Mouse (Mus musculus): ENCODE data around the gene Lrp3. TPM values are rescaled to one million over a fixed set of nuclear protein-coding genes. Genes with fewer than 3 reads are reported as not detected.

Lrp3 gene
- polyA plus RNA-seq, 1 experiment from 2014 or later: 11.8 TPM

DNA sequence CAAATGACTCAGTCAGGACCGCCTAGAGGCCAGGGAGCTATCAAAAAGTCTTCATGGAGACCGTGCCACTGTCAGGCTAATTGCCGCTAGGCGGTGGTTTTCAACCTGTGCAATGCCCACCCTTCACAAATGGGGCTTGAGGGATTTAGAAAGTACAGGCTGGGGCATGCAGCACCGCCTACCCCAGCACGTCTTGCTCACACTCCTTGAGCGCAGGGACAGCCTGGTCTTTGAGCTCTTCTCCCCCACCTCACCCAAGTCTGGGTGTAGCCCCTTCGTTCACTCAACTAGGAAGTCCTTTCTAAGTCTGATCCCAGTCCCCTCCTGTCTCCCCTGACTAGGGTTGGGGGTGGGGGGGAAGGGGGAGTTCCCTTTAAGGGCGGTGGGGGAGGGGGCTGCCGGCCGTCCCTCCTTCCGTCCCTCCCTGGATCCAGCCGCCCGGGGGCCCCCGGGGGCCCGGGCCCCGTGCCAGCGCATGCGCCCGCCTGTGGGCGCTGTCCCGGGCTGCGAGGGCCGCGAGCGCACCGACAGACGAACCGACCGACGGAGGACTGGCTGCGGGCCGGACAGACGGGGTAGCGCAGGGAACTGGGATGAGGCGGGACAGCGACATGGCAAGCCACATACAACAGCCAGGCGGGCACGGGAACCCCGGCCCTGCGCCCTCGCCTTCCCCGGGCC is 29.3 kb downstream of the Lrp3 start, which contains the start of gene Slc7a10:
TSS of gene Slc7a10 (plus strand) at position 497 of the 681 bp plus-strand sequence.
- WGBS: 1% methylated on average over 39 of the region's 43 CpGs
- Histone ChIP-seq H3K9me3 (replicated peaks) (0 out of 2 replicates have a peak, but pooled peaks cover 4% of the 10 kb centered on the region), H3K4me2 (replicated peaks) (peak within 1 kb of the TSS; percentile 73), H3K9ac (no peak within 1 kb of the TSS; the same call in 1 of the 2 replicates), H3K27me3 (peaks cover 44% of the 10 kb centered on the region), H3K4me1 (peaks cover 18% of the 10 kb centered on the region), H3K4me3 (replicated peaks) (peak within 1 kb of the TSS; percentile 45), H3K36me3 (no peaks in the 10 kb centered on the region), H3K27ac (replicated peaks) (no peak within 1 kb of the TSS)
- ATAC-seq (ENCODE audit: insufficient number of reproducible peaks, low FRiP score, low TSS enrichment, low read depth): peak; percentile 9; the same call in 1 of the 2 replicates

DNA sequence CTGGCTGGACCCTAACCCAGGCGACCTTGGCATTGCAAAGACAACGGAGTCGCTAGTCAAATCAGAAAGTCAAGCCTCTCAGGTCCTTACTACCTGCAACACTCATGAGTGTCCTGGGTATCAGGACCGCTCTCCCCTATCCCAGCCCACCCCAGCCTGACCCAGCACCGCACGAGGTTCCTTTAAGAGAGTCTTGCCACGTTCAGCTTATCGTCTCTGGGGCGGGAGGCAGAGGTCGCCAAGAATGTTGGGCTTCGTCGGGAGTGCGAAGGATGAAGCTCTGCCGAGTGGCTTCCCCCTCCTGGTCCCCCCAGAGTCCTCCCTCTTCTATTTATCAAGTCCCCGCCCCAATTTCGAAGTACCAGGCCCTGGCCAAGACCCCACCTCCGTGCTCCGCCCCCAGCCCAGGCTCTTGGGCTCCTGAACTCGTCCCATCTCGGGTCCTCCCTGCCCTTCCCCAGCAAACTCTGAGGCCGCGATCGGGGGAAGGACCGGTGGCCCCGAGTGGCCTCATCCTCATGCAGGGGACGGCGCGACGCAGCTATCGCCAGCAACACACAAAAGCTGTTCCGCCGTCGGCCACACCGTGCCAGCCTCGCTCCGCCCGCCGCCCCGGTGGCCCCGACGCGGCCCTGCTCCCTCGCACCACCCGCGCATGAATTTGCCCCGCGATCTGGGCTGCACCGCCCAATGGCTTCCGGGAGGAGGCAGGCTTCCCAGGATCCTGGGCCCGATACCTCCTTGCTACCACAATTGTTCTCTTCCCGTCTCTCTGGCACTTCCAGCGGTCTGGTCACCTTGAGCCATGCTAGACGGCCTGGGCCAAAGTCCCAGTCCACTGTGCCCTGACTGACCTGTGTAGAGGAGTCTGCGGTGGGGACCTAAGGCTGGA is 30.2 kb downstream of the Lrp3 start:
- no peak overlapping the region for H3K9ac ChIP-seq
- H3K27me3 ChIP-seq: peaks cover 44% of the 10 kb centered on the region
- WGBS: 3% methylated on average over 54 of the region's 54 CpGs
- H3K27ac ChIP-seq (replicated peaks): no peak overlapping the region
- H3K36me3 ChIP-seq: no peaks in the 10 kb centered on the region
- peak; percentile 43; the same call in 1 of the 2 replicates for ATAC-seq (ENCODE audit: insufficient number of reproducible peaks, low FRiP score, low TSS enrichment, low read depth)
- H3K9me3 ChIP-seq (replicated peaks): 0 out of 2 replicates have a peak, but pooled peaks cover 4% of the 10 kb centered on the region
- peak overlapping the region; percentile 73 for H3K4me2 ChIP-seq (replicated peaks)
- H3K4me3 ChIP-seq (replicated peaks): peak overlapping the region; percentile 45
- peaks cover 18% of the 10 kb centered on the region for H3K4me1 ChIP-seq

GRCm38 (mm10) chr7:35176412-35177381 is 38.6 kb downstream of the Lrp3 start:
- 48% methylated on average over 18 of the region's 18 CpGs for whole genome bisulfite sequencing
- no peak for ATAC-seq (ENCODE audit: insufficient number of reproducible peaks, low FRiP score, low TSS enrichment, low read depth)
- Histone ChIP-seq H3K27me3 (peaks cover 11% of the 10 kb centered on the region; the same call in 1 of the 2 replicates), H3K27ac (replicated peaks) (no peak overlapping the region), H3K4me3 (replicated peaks) (no peak overlapping the region), H3K9ac (no peak overlapping the region), H3K36me3 (no peaks in the 10 kb centered on the region), H3K4me1 (peaks cover 5% of the 10 kb centered on the region; the same call in 1 of the 2 replicates), H3K4me2 (replicated peaks) (no peak overlapping the region), H3K9me3 (replicated peaks) (no peaks in the 10 kb centered on the region)

DNA sequence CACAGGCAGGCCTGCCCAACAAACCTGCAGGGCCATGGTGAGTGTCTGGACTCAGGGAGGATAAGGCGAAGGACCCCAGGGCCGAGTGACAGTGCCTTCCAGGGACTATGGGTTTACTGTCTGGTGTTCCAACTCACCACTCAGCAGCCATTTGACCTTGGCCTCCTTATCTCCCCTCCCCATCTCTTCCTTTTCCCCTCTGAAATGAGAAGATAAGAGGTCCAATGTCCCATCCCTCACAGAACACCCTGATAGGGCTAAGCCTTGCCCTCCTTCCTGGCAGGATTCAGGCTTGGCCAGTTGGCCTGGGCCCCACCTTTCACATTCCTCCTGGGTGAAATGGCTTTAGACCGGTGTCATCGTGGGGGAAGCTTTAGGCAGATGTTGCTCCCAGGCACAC is 39.8 kb downstream of the Lrp3 start:
- Histone ChIP-seq H3K4me1 (peaks cover 5% of the 10 kb centered on the region; the same call in 1 of the 2 replicates), H3K27ac (replicated peaks) (no peak overlapping the region), H3K36me3 (no peaks in the 10 kb centered on the region), H3K4me3 (replicated peaks) (no peak overlapping the region), H3K9me3 (replicated peaks) (no peaks in the 10 kb centered on the region), H3K9ac (no peak overlapping the region), H3K4me2 (replicated peaks) (no peak overlapping the region), H3K27me3 (peaks cover 11% of the 10 kb centered on the region; the same call in 1 of the 2 replicates)
- WGBS: 79% methylated on average over 4 of the region's 4 CpGs
- ATAC-seq (ENCODE audit: insufficient number of reproducible peaks, low FRiP score, low TSS enrichment, low read depth): no peak

- Histone ChIP-seq H3K9me3 (replicated peaks) (no peaks in the 10 kb centered on the region), H3K27ac (replicated peaks) (no peak overlapping the region), H3K4me2 (replicated peaks) (no peak overlapping the region), H3K4me3 (replicated peaks) (no peak overlapping the region), H3K9ac (no peak overlapping the region), H3K4me1 (peaks cover 5% of the 10 kb centered on the region; the same call in 1 of the 2 replicates), H3K27me3 (peaks cover 11% of the 10 kb centered on the region; the same call in 1 of the 2 replicates), H3K36me3 (no peaks in the 10 kb centered on the region)
- no peak for ATAC-seq (ENCODE audit: insufficient number of reproducible peaks, low FRiP score, low TSS enrichment, low read depth)
- WGBS: 73% methylated on average over 4 of the region's 4 CpGs
Observed at GRCm38 (mm10) chr7:35172519-35172918, 42.8 kb downstream of the Lrp3 start.

- Histone ChIP-seq H3K27me3 (peaks cover 11% of the 10 kb centered on the region; the same call in 1 of the 2 replicates), H3K27ac (replicated peaks) (no peak overlapping the region), H3K36me3 (no peaks in the 10 kb centered on the region), H3K9ac (no peak overlapping the region), H3K9me3 (replicated peaks) (no peaks in the 10 kb centered on the region), H3K4me3 (replicated peaks) (no peak overlapping the region), H3K4me2 (replicated peaks) (0 out of 2 replicates have a peak overlapping the region, but pooled peaks have one; percentile 24), H3K4me1 (peaks cover 4% of the 10 kb centered on the region; the same call in 1 of the 2 replicates)
- ATAC-seq (ENCODE audit: insufficient number of reproducible peaks, low FRiP score, low TSS enrichment, low read depth): peak; percentile 55; the same call in 1 of the 2 replicates
- 3% methylated on average over 16 of the region's 16 CpGs for WGBS
Observed at GRCm38 (mm10) chr7:35171867-35172382, 43.4 kb downstream of the Lrp3 start.

GRCm38 (mm10) chr7:35169341-35169740 is 46.0 kb downstream of the Lrp3 start:
- no peak overlapping the region for H3K4me3 ChIP-seq (replicated peaks)
- no peaks in the 10 kb centered on the region for H3K9me3 ChIP-seq (replicated peaks)
- no peaks in the 10 kb centered on the region for H3K36me3 ChIP-seq
- H3K27ac ChIP-seq (replicated peaks): no peak overlapping the region
- no peak overlapping the region for H3K9ac ChIP-seq
- no peaks in the 10 kb centered on the region; the same call in 1 of the 2 replicates for H3K4me1 ChIP-seq
- WGBS: 14% methylated on average over 6 of the region's 6 CpGs
- peaks cover 11% of the 10 kb centered on the region; the same call in 1 of the 2 replicates for H3K27me3 ChIP-seq
- no peak overlapping the region for H3K4me2 ChIP-seq (replicated peaks)
- no peak for ATAC-seq (ENCODE audit: insufficient number of reproducible peaks, low FRiP score, low TSS enrichment, low read depth)

GRCm38 (mm10) chr7:35167925-35168324 is 47.4 kb downstream of the Lrp3 start:
- Histone ChIP-seq H3K9me3 (replicated peaks) (no peaks in the 10 kb centered on the region), H3K4me3 (replicated peaks) (no peak overlapping the region), H3K9ac (no peak overlapping the region), H3K4me1 (no peaks in the 10 kb centered on the region; the same call in 1 of the 2 replicates), H3K4me2 (replicated peaks) (no peak overlapping the region), H3K36me3 (no peaks in the 10 kb centered on the region), H3K27me3 (peaks cover 5% of the 10 kb centered on the region; the same call in 1 of the 2 replicates), H3K27ac (replicated peaks) (no peak overlapping the region)
- ATAC-seq (ENCODE audit: insufficient number of reproducible peaks, low FRiP score, low TSS enrichment, low read depth): no peak
- WGBS: 54% methylated on average over 2 of the region's 2 CpGs

- H3K9ac ChIP-seq: no peak overlapping the region
- no peak overlapping the region for H3K4me3 ChIP-seq (replicated peaks)
- no peaks in the 10 kb centered on the region for H3K27me3 ChIP-seq
- WGBS: 83% methylated on average over 5 of the region's 5 CpGs
- no peaks in the 10 kb centered on the region for H3K36me3 ChIP-seq
- no peaks in the 10 kb centered on the region for H3K9me3 ChIP-seq (replicated peaks)
- H3K4me1 ChIP-seq: no peaks in the 10 kb centered on the region; the same call in 1 of the 2 replicates
- ATAC-seq (ENCODE audit: insufficient number of reproducible peaks, low FRiP score, low TSS enrichment, low read depth): no peak
- no peak overlapping the region for H3K27ac ChIP-seq (replicated peaks)
- H3K4me2 ChIP-seq (replicated peaks): no peak overlapping the region
Observed at GRCm38 (mm10) chr7:35166988-35167387, 48.3 kb downstream of the Lrp3 start.

GRCm38 (mm10) chr7:35164131-35164530 is 51.2 kb downstream of the Lrp3 start:
- no peak overlapping the region for H3K9ac ChIP-seq
- H3K4me1 ChIP-seq: no peaks in the 10 kb centered on the region
- no peak for ATAC-seq (ENCODE audit: insufficient number of reproducible peaks, low FRiP score, low TSS enrichment, low read depth)
- H3K36me3 ChIP-seq: no peaks in the 10 kb centered on the region
- no peaks in the 10 kb centered on the region for H3K9me3 ChIP-seq (replicated peaks)
- no peak overlapping the region for H3K27ac ChIP-seq (replicated peaks)
- no peak overlapping the region for H3K4me3 ChIP-seq (replicated peaks)
- no peaks in the 10 kb centered on the region for H3K27me3 ChIP-seq
- 64% methylated on average over 6 of the region's 6 CpGs for WGBS
- H3K4me2 ChIP-seq (replicated peaks): no peak overlapping the region

Measured in embryonic facial prominence, embryonic 15.5 days (tissue).